Mouse (Mus musculus) bone marrow, adult 2 months (tissue): ENCODE data around the gene Tmie. TPM values are rescaled to one million over a fixed set of nuclear protein-coding genes. Genes with fewer than 3 reads are reported as not detected.

Source experiments
- H3K27ac ChIP-seq: fragments of 200-500 bp; 2 replicates; pipeline ENCODE4 v1.5.1; 2012; ENCODE audit warnings: low read depth, mild to moderate bottlenecking, control low read depth, inconsistent platforms, low read length; ENCODE audit not compliant: control insufficient read depth, poor library complexity, insufficient read depth
- H3K4me1 ChIP-seq: fragments of 200-500 bp; 2 replicates; pipeline ENCODE4 v1.6.1; 2011; ENCODE audit warnings: low read length; ENCODE audit not compliant: control insufficient read depth, insufficient read depth
- H3K4me3 ChIP-seq: fragments of 200-500 bp; replicated peaks from 2 replicates; pipeline ENCODE3; 2011; ENCODE audit warnings: mild to moderate bottlenecking, low read depth, low read length, control low read depth; ENCODE audit not compliant: control insufficient read depth
- CTCF ChIP-seq: fragments of 200-500 bp; IDR thresholded peaks from 2 replicates; pipeline ENCODE4 v1.5.1; 2011; ENCODE audit warnings: low read length, control low read depth; ENCODE audit not compliant: control insufficient read depth, insufficient read depth
- POLR2A ChIP-seq: fragments of 200-500 bp; IDR thresholded peaks from 2 replicates; pipeline ENCODE4 v1.6.1; 2011; ENCODE audit warnings: low read depth, mild to moderate bottlenecking, control low read depth, low read length, borderline replicate concordance; ENCODE audit not compliant: control insufficient read depth
- WGBS: fragments of 180-500 bp; shearing (Covaris S2); methylation state at CpG from one replicate; pipeline ENCODE4 v1.1.7; 2018; 5-methylcytosine and 5-hydroxymethylcytosine counted together
- polyA plus RNA-seq: library from polyadenylated mRNA; stranded (reverse); fragments of >200 nt; gene quantifications from 2 replicates; pipeline ENCODE4 v1.2.4, GENCODE M21; 2011; ENCODE audit warnings: low replicate concordance; ENCODE audit not compliant: missing spikeins, insufficient read depth, insufficient read length

Tmie gene
- 0.81 and 1.2 TPM in 2 replicates for polyA plus RNA-seq

DNA sequence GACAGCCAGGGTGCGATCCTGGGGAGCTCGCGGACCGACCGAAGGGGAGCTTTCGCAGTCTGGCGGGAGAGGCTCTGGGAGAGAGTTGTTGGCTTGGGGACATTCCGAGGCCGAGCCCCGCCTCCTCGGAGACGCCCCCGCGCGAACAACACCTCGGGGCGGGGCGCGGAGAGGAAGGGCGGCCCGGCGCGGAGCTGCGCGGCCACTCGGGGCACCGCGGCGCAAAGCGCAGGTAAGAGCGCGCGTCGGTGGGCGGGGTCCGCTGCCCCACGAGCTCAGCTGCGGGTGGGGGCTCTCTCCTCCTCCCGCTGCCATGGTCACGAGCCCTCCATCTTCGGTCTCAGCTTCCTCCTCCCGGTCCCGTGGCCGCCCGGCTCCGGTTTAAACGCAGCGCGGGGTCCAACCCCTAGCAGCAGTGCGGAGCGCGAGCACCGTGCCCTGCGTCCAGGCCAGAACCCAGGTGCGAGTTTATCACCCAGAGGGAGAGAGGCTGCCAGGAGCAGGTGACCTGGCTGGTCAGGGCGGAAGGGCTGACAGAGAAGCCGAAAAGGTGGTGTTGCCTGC, at the start of gene Tmie:
Tmie (minus strand) TSS at position 116 of the 564 bp plus-strand sequence.
- H3K4me1 ChIP-seq, result no peaks in the 10 kb centered on the region
- TF ChIP-seq CTCF, result no peak
- no peak for TF ChIP-seq POLR2A
- H3K4me3 ChIP-seq, result peak within 1 kb of the TSS; percentile 46
- H3K27ac ChIP-seq, result peak within 1 kb of the TSS; percentile 25; the same call in 1 of the 2 replicates
- 2% methylated on average over 57 of the region's 57 CpGs for WGBS

DNA sequence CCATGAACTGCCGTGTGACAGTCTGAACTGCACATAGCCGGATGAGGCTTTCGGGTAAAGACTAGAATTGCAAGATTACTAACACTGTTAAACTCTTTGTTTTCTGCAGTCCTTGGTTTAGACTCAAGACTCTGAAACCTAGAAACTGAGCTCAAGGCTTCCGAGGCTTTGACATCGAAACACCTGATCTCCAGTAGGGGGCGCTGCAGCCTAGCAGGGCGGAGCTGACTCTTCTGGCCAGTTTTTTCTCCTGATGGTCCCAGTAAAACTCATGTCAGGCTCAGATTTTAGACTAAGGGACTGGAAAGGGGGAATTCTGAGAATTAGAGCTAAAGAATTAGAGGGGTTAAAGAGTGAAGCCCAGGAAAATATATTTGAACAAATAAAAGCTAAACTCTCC, 42.8 kb upstream of the Tmie start:
- no peak overlapping the region for H3K27ac ChIP-seq
- no peak overlapping the region for H3K4me3 ChIP-seq
- TF ChIP-seq POLR2A (no peak), CTCF (peak; percentile 84)
- WGBS, result 16% methylated on average over 7 of the region's 7 CpGs
- H3K4me1 ChIP-seq, result no peaks in the 10 kb centered on the region

DNA sequence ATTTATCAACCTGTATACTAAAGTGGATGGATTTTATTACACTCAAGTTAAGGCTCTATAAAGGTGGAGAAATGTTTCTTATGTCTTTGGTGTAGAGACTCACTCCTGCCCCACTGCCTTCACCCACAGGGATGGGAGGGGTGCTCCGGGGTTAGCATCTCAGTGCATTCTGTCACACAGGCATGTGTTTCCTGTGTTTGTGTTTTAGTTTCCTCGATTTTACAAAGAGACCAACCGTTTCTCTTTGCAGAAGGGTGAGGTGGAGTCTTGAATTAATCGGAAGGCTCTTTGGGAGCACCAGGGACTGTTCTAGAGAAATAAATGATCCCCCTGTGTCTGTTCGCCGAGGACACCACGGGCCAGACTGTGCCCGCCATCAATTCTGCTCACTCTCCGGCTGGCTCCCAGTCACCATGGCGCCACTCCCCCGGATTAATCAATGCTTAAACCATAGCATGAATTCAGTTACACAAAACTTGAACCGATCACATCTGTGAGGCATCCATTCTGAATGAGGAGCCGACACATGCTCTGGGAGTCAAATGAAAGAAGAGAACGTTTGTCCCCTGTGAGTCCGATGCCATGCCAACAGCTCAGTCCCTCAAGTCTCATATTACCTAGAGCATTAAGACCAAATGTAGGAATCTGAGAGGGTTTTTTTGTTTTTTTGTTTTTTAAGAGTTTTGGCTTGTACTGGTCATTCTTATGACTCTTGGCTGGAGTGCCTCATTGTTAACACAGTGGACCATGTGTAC, 40.9 kb upstream of the Tmie start:
- TF ChIP-seq CTCF (no peak), POLR2A (no peak)
- Histone ChIP-seq H3K27ac (no peak overlapping the region), H3K4me3 (no peak overlapping the region), H3K4me1 (no peaks in the 10 kb centered on the region; the same call in 1 of the 2 replicates)
- WGBS, result 50% methylated on average over 15 of the region's 15 CpGs

DNA sequence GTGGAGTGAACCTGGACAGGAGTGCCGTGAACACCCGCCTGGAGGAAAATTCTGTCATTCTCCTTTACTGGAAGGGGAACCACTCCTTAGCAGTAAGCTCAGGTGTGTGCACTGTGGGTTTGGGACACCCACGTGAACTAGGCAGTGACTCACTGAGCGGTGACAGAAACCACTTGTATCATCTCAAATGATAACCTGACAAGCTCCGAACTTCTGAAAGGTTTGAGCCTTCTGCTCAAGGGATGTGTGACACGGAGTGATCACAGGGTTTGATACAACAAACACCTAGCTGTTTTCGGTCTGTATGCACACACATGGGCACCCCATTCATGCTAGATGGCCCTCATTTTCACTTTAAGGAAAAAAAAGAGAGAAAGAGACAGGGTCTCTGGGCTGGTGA, 36.9 kb upstream of the Tmie start, which contains the start of gene Fam240a:
Fam240a (minus strand) TSS at position 76 of the 400 bp plus-strand sequence.
- no peak within 1 kb of the TSS for H3K4me3 ChIP-seq
- no peaks in the 10 kb centered on the region; the same call in 1 of the 2 replicates for H3K4me1 ChIP-seq
- no peak within 1 kb of the TSS for H3K27ac ChIP-seq
- no peak for TF ChIP-seq POLR2A
- no peak for TF ChIP-seq CTCF
- 77% methylated on average over 7 of the region's 7 CpGs for WGBS

- Histone ChIP-seq H3K4me1 (no peaks in the 10 kb centered on the region; the same call in 1 of the 2 replicates), H3K4me3 (no peak overlapping the region), H3K27ac (no peak overlapping the region)
- 9% methylated on average over 8 of the region's 8 CpGs for WGBS
- TF ChIP-seq POLR2A (no peak), CTCF (no peak)
Observed at GRCm38 (mm10) chr9:110915466-110915865, 35.6 kb upstream of the Tmie start.

DNA sequence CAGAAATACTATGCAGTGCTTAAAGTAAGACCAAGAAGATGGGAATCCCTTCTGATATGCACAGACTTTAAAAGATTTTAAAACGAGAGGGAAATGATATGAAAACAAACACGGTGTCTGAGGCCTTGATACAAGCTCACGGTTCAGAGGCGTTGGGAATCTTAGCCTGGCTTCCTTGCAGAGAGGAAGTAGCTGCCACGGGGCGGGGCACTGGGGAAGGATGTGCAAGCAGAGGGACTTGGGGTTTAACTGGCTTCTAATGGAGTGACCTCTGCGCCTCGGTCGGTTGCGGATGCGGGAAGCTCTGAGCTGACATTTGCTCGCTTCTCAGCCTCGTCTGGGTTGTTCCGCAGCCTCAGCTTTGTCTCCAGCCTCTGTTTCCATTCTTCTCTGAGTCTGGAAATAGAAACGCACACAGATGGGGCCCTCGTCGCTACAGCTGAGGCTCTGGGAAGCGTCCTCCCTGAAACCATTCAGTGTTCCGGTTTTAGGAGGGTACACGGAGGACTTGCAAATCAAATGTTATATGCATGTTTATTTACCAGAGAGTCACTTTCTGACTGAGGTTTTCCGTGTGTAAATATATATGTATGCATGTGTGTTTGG, 34.8 kb upstream of the Tmie start:
- no peak overlapping the region for H3K27ac ChIP-seq
- no peak overlapping the region for H3K4me3 ChIP-seq
- no peak for TF ChIP-seq CTCF
- no peak for TF ChIP-seq POLR2A
- WGBS, result 73% methylated on average over 21 of the region's 21 CpGs
- H3K4me1 ChIP-seq, result no peaks in the 10 kb centered on the region; the same call in 1 of the 2 replicates

- no peak overlapping the region for H3K4me3 ChIP-seq
- WGBS, result 38% methylated on average over 6 of the region's 6 CpGs
- H3K27ac ChIP-seq, result no peak overlapping the region
- no peaks in the 10 kb centered on the region for H3K4me1 ChIP-seq
- no peak for TF ChIP-seq CTCF
Observed at GRCm38 (mm10) chr9:110909371-110909967, 29.6 kb upstream of the Tmie start.

- no peak overlapping the region for H3K27ac ChIP-seq
- H3K4me1 ChIP-seq, result no peaks in the 10 kb centered on the region
- WGBS, result 82% methylated on average over 3 of the region's 3 CpGs
- no peak overlapping the region for H3K4me3 ChIP-seq
- no peak for TF ChIP-seq POLR2A
- no peak for TF ChIP-seq CTCF
Observed at GRCm38 (mm10) chr9:110908631-110909016, 28.7 kb upstream of the Tmie start.
